Mouse (Mus musculus) adrenal gland, postnatal 25 days (tissue): ENCODE data around the gene Zkscan2. TPM values are rescaled to one million over a fixed set of nuclear protein-coding genes. Genes with fewer than 3 reads are reported as not detected.

ENCODE experiments used
- DNase-seq: peaks from one replicate; pipeline ENCODE4 v3.0.0; 2021; ENCODE audit warnings: mixed read lengths
- long read RNA-seq: library from polyadenylated mRNA; stranded (forward); transcript quantifications from one replicate; pipeline ENCODE4 v2.0.0, GENCODE M21; 2021
- total RNA-seq: library from RNA; stranded (reverse); gene quantifications from 2 replicates; pipeline ENCODE4 v1.2.3, GENCODE M21; 2021

Gene Zkscan2
- 2.0 and 3.1 TPM in 2 replicates for total RNA-seq
- long read RNA-seq, full-length matches to known transcripts, result 2 of 2 reads
- long read RNA-seq, partial matches to known transcripts, result 0 of 2 reads
- long read RNA-seq, other reads (novel, unspliced or antisense), result 0 of 2 reads

DNA sequence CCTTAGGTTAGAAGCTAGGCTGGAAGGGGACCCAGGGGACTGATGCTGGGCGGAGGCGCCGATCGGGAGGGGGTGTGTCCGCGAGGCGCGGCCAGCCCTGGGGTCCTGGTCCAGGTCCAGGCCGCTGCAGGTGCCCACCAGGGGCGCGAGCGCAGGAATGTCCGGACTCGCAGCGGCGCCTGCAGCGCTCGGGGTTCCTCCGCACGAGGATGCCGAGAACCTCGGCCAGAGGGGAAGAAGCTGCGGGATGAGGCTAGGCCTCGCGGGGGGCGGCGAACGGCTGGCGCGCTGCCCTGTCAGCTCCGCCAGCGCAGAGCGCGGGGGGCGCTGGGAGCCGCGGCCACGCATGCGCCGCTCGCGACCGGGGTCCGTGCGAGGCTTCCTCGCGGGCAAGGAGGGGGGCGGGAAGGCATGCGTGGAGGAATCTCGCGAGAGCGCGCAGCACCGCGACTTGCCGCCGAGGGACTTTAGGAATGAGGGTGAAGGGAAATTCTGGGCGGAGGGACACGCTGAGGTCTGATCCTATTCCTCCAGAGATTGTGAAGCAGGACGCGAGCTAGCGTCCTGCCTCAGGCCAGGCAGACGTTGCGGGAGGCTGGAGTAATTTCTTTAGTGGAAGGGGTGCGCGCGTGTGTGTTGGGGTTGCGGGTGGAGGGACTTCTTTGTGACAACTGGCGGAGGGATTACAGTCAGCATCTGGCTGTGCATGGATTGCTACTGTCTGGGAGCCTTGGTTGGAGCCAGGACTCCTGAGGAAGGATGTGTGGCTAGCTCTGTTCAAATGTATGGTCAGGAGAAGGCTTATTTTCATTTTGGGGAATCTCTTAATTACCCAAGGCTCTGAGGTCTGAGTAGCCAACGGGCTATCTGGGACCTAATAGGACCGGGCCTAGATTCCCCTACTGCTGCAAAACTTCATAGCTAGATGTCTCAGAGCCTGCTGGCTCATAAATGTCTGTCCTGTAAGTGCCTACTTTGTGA lies at the start of gene Zkscan2:
Gene Zkscan2, minus strand, starts transcription at position 211 of the 981 bp plus-strand sequence.
- DNase-seq, result peak; percentile 80

- DNase-seq, result no peak
Measured at GRCm38 (mm10) chr7:123529190-123529589, 28.9 kb upstream of the Zkscan2 start.

GRCm38 (mm10) chr7:123525761-123526160 lies 25.5 kb upstream of the Zkscan2 start:
- no peak for DNase-seq

DNA sequence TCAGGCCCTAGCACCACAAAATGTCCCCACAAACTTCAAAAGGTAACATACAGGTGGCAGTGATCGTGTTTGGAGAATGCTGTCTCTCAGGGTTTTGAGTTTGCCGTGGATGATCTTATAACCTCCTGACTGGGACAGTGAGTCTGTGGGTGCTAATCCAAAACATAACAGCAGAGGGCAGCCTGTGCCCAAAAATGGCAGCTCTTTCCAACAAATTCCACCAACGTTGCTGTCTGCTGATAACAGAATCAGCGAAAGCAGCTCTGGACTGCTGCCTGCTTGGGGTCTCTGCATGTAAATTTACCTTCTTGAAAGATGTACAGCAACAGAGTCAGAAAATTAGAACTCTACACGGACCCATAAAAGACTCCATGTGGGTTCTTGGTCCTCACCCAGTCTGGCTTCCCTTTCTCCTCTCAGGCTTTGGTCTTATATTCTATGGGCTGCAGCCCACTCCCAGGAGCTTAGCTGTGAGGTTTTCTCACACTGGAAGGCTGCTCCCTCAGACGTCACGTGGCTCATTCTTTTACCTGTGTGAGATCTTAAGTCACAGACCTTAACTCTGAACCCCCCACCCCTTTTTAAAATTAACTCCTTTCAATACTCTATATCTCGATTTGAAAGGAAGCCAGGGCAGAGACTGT lies 24.1 kb upstream of the Zkscan2 start:
- DNase-seq, result peak; percentile 61

- DNase-seq, result no peak
Measured at GRCm38 (mm10) chr7:123507946-123508345, 7.7 kb upstream of the Zkscan2 start.

DNA sequence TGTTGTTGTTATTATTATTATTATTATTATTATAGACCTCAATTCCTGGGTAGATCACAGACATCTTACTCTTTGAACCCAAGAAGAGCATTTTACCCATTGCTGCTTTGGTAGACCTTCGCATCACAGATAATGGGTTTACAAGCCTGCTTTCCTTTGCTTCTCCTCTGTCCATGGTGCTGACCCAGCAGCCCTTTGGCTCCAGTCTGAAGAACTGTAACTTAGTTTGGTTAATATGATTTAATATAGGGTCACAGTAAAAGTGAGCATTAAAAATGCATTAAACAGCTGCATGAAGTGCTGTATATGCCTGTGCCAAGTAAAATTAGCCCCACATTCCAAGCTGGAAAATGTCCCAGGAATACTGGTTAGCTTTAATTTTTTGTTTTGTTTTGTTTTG lies 3.1 kb upstream of the Zkscan2 start:
- DNase-seq, result peak; percentile 56

DNA sequence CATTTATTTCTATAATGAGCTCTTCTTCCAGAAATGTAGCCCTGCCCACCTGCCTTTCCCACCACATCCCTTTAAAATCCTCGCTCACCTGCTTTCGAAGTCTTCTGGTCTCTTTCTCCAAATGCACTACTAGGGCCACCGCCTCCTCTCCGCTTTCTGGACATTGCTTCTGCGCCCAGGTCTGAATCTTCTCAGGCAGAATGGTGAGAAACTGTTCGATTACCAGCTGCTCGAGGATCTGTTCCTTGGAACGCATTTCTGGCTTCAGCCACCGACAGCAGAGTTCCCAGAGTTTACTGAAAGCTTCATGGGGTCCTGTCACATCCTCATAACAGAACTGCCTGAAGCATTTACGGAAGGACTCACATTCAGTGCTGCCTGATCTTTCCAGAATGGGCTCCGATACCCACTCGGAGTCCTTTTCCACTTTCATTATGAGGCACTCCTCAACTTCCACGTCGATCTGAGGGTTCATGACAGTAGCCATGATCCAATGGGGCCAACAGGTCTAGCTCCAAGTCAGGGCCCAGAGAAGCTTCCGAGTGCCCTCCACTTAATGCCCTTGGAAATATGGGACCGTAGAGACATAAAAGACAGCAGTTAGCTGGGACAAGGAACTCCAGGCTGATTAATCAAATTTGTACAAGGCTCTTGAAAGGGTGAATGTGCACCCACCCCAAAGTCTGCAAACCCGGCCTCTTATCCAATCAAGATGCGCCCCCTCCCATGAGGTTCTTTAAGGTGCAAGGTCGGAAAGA lies 589 bp downstream of the Zkscan2 start:
- no peak for DNase-seq

DNA sequence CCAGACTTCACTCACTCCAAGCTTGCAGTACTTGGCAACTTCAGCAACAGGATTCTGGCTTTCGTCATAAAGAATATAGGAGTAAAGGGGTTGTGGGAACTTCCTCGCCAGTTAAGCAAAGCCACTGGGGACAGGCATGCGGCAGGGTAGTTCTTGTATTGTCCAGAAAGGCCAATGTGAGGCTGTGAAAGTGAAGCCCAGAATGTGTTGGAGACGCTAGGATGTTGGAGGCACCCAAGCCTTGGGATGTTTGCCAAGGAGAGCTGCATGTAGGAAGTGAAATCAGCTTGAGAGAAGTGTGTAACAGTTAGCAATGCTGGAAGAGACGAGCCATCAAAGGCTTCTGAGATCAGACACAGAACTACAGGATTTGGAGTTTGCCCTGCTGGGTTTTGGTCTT lies 12.5 kb downstream of the Zkscan2 start:
- no peak for DNase-seq

DNA sequence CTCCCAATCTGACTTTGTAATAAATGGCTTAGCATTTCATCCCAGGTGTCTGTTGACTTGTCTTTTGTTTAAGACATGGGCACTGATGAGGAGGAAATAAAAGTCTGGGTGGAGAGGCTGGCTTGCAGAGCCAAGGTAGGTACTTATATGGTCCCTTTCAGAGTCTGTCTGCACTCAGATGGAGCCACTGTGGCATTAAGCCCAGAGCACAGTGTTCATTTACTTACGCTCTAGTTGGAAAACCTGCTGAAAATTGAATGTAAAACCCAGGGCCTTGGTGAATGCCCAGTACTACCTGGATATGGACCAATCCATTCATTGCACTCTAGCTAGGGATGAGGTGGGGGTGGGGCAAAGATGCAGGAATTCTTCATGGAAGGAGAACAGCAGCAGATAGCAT lies 32.3 kb downstream of the Zkscan2 start:
- DNase-seq, result no peak

DNA sequence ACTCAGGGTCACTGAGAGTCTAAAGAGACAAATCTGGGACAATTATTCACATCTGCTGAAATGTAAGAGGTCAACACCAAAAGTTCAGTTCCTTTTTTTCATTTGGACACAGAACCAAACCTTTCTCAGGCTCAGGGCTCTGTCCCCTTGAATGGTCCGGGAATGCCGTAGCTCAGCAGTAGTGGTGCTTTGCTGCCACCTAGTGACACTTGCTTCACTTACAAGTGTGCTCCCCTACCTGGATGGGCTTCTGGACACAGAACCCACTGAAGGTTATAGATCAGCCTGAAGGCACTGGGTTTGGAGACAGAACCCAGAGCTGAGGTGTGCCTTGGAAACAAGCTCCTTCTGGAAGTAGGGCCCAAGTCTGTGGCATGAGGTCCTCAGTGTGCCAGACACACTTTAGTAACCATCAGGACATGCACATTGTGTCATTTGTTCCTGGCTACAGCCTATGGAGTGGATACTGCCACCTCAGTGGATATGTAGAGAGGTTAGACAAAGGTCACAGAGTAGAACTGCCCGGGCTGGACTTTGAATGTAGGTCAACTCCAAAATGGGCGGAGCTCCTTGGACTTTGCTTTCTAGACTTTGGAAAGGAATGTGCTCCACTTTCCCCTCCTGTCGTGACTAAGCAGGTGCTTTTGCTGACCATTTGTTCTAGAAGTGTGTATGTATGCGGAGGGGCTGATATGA lies 34.4 kb downstream of the Zkscan2 start:
- peak; percentile 69 for DNase-seq

- no peak for DNase-seq
Measured at GRCm38 (mm10) chr7:123463569-123463968, 36.7 kb downstream of the Zkscan2 start.

GRCm38 (mm10) chr7:123462070-123462501 lies 38.2 kb downstream of the Zkscan2 start, which contains the start of gene Aqp8:
Aqp8 (plus strand) TSS chr7:123462291.
- peak; percentile 19 for DNase-seq

DNA sequence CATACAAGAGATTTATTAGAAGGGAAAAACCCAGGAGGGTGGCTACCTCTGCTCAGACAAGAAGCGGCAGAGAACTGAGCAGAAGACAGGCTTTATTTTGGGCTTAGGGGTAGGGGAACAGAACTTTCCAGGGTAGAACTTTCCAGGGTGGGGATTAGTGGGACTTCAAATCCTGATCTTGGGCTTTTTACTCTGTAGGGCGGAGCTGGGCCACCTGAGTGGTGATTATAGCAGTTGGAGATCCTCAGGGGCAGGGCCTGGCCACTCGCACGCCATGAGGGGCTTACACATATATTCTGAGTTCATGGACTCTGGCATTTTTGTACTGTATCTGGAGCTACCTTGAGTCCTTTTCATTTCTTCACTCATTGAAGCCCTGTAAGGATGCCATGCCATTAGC lies 38.9 kb downstream of the Zkscan2 start:
- no peak for DNase-seq

DNA sequence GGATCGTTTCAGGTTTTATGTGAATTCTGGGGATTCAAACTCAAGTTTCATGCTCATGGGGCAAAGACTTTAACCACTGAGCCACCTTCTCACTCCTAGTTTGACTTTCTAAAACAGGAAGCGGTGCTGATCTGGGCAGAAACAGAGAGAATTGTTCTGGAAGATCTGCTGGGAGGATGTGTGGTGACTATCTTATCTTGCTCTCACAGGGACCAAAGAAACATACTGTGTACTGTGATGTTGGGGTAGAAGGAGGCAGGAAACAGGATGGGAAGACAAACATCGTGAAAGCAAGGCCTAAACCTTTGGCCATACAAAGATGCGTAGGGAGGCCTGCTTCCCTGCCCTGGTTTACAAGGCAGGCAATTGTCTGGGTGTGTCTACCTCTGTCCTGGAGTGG lies 41.0 kb downstream of the Zkscan2 start:
- no peak for DNase-seq

GRCm38 (mm10) chr7:123458309-123458708 lies 41.9 kb downstream of the Zkscan2 start:
- no peak for DNase-seq

GRCm38 (mm10) chr7:123455088-123455487 lies 45.2 kb downstream of the Zkscan2 start:
- DNase-seq, result no peak

DNA sequence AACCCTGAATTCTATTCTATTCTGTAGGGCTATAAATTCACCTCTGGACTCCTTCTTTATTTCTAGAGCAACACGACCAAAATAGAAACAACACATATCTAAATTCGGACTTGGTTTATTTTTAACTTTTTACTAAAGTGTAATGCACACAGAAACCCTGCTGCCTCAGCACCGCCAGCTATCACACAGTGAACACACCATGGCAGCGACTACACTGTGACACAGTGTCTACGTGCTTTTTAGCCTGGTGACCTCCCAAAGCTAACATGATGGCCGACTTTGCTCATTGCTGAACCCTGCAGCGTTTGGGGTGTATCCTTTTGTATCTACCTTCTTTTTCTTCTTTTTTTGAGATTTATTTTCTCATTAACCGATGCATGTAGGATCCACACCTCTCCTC lies 47.2 kb downstream of the Zkscan2 start:
- no peak for DNase-seq

- DNase-seq, result no peak
Measured at GRCm38 (mm10) chr7:123452551-123452950, 47.7 kb downstream of the Zkscan2 start.

DNA sequence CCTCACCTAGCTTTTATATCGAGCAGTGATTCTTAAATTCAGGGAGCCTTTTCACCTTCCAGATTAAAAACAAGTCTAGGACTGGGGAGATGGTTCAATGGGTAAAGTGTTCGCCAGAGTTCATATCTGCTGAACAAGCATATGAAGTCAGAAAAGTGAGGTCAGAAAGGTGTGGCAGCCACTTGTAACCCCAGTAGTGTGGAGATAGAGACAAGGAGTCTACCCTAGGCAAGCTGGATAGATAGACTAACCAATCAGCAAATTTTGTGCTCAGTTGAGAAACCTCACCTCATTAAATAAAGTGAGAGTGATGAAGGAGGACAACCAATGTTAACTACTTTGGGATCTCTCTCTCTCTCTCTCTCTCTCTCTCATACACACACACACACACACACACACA lies 49.7 kb downstream of the Zkscan2 start:
- DNase-seq, result no peak

DNA sequence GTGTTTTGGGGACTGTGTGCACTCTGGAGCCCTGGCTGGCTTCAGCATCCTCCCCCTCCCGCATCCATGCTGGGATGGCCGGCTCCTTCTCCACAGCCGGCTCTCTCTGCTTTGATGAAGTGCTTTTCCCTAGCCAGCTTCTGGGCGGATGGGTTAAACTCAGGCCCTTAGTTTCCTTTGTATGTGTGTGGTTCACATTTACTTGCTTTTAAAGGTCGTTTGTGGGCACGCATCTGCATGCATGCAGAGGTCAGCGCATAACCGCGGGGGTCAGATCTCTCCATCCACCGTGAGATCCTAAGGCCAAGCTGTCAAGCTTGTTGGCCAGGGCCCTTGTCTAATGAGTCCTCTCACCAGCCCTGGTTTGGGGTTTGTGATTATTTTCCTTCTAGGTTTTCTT lies 50.6 kb downstream of the Zkscan2 start:
- DNase-seq, result no peak

- DNase-seq, result no peak
Measured at GRCm38 (mm10) chr7:123448794-123449193, 51.5 kb downstream of the Zkscan2 start.

- DNase-seq, result no peak
Measured at GRCm38 (mm10) chr7:123442079-123442478, 58.2 kb downstream of the Zkscan2 start.
